Mouse (Mus musculus) kidney, postnatal 0 days (tissue): ENCODE data around the gene Ces4a. TPM values are rescaled to one million over a fixed set of nuclear protein-coding genes. Genes with fewer than 3 reads are reported as not detected.
A peak's percentile ranks its signal among the peaks of the same experiment; 100 is the strongest.

ENCODE experiments used
- ATAC-seq: fragments of 200-750 bp; cut with Nextera tagmentation; replicated peaks from 2 replicates; pipeline ENCODE4 v1.8.0; 2017; ENCODE audit warnings: low read depth, moderate number of reproducible peaks, moderate TSS enrichment, moderate library complexity; ENCODE audit not compliant: low FRiP score
- DNase-seq: peaks from one replicate; pipeline ENCODE4 v3.0.0-alpha.2; 2016; ENCODE audit warnings: low spot score
- H3K27ac ChIP-seq: fragments of 300-500 bp; sonication (generic); 2 replicates; pipeline ENCODE4 v1.5.1; 2014; ENCODE audit warnings: mild to moderate bottlenecking
- H3K27me3 ChIP-seq: fragments of 300-500 bp; sonication (generic); 2 replicates; pipeline ENCODE4 v1.6.1; 2014; ENCODE audit warnings: low read length, mixed read lengths; ENCODE audit not compliant: insufficient read depth
- H3K36me3 ChIP-seq: fragments of 300-500 bp; sonication (generic); 2 replicates; pipeline ENCODE4 v1.6.1; 2014; ENCODE audit warnings: low read length, mixed read lengths; ENCODE audit not compliant: insufficient read depth
- H3K4me1 ChIP-seq: fragments of 300-500 bp; sonication (generic); replicated peaks from 2 replicates; pipeline ENCODE4 v1.6.1; 2014; ENCODE audit warnings: antibody characterized with exemption, low read length, mixed read lengths; ENCODE audit not compliant: insufficient read depth
- H3K4me2 ChIP-seq: fragments of 300-500 bp; sonication (generic); 2 replicates; pipeline ENCODE4 v1.6.1; 2014; ENCODE audit warnings: mild to moderate bottlenecking, low read length, moderate library complexity, mixed read lengths
- H3K4me3 ChIP-seq: fragments of 300-500 bp; sonication (generic); replicated peaks from 2 replicates; pipeline ENCODE4 v1.5.1; 2014; ENCODE audit warnings: low read depth, low read length
- H3K9ac ChIP-seq: fragments of 300-500 bp; sonication (generic); 2 replicates; pipeline ENCODE4 v1.6.1; 2014; ENCODE audit warnings: low read depth, low read length
- H3K9me3 ChIP-seq: fragments of 300-500 bp; sonication (generic); replicated peaks from 2 replicates; pipeline ENCODE4 v1.6.1; 2016; ENCODE audit warnings: low read length, inconsistent platforms, mixed read lengths
- CTCF ChIP-seq: IDR thresholded peaks from 2 replicates; pipeline ENCODE4 v1.5.1; 2016; ENCODE audit warnings: antibody characterized with exemption, low read depth, mild to moderate bottlenecking, moderate library complexity
- WGBS: fragments of 180-500 bp; shearing (Covaris S2); extraction: QIAGEN DNeasy Blood & Tissue Kit; methylation state at CpG from one replicate; pipeline ENCODE4 v1.1.7; 2014; 5-methylcytosine and 5-hydroxymethylcytosine counted together
- polyA plus RNA-seq: library from polyadenylated mRNA; unstranded; fragments of >200 nt; fragmentation: Nextera tagmentation; extraction: Ambion mirVana; gene quantifications from 2 replicates; pipeline ENCODE4 v1.2.1, GENCODE M21; 2015

Gene Ces4a
- polyA plus RNA-seq, 1 experiment from 2014 or later, result not detected

DNA sequence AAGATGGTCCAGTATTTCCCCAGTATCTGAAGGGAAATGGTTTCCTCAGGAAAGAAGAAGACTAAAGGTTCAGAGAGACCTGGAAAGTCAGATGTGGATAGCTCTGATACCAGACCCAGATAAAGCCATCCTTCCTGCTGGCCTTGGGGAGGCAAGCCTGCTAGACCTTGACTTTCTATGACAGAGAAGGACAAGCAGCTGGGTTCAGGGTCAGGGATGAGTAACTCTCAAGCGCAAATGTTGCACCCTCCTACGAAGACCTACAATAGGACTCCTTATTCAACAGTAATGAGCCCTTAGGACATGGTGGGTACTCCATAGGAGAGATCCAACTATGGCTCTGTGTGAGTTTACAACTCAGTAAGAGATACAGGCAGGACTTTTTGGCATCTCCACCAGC is 33.6 kb downstream of the Ces4a start:
- peak; percentile 58; the same call in 1 of the 2 replicates for ATAC-seq
- H3K9me3 ChIP-seq, result no peaks in the 10 kb centered on the region
- H3K4me1 ChIP-seq, result no peaks in the 10 kb centered on the region
- DNase-seq, result peak; percentile 64
- no peak overlapping the region for H3K27ac ChIP-seq
- 54% methylated on average over 2 of the region's 2 CpGs for WGBS
- no peak overlapping the region for H3K4me2 ChIP-seq
- H3K4me3 ChIP-seq, result no peak overlapping the region
- no peak overlapping the region for H3K9ac ChIP-seq
- no peaks in the 10 kb centered on the region for H3K27me3 ChIP-seq
- TF ChIP-seq CTCF, result no peak
- no peaks in the 10 kb centered on the region for H3K36me3 ChIP-seq

DNA sequence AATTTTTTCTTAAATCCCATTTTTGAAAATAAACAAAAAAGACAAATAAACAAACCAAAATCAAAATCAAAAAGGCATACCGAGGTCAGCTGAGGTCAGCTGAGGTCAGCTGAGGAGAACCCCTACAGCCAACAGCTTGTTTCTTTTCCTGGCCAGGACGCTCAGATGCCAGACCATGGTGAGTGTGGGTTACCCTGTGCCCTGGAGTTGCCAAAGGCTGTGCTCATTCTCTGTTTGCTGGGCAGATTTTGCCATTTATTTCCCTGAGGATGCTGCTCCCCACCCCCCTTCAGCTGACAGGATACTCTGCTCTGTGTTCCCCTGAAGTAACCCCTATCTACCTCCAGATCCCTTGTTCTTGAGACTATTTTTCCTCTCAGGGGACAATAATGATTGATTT is 35.5 kb downstream of the Ces4a start:
- 88% methylated on average over 2 of the region's 2 CpGs for WGBS
- TF ChIP-seq CTCF, result no peak

GRCm38 (mm10) chr8:105169582-105169981 is 38.0 kb downstream of the Ces4a start:
- Histone ChIP-seq H3K4me3 (peak overlapping the region; percentile 68; the same call in 1 of the 2 replicates), H3K9ac (no peak overlapping the region), H3K9me3 (no peaks in the 10 kb centered on the region), H3K27me3 (no peaks in the 10 kb centered on the region), H3K27ac (no peak overlapping the region), H3K4me1 (no peaks in the 10 kb centered on the region; the same call in 1 of the 2 replicates), H3K4me2 (peak overlapping the region; percentile 68), H3K36me3 (no peaks in the 10 kb centered on the region)
- ATAC-seq (no peak), DNase-seq (no peak)
- WGBS, result 43% methylated on average over 3 of the region's 3 CpGs
- no peak for TF ChIP-seq CTCF

More for the DNA sequence above, 35.5 kb downstream of the Ces4a start:
- Histone ChIP-seq H3K27ac (no peak overlapping the region), H3K9me3 (no peaks in the 10 kb centered on the region), H3K4me3 (no peak overlapping the region), H3K9ac (no peak overlapping the region), H3K4me1 (no peaks in the 10 kb centered on the region), H3K4me2 (no peak overlapping the region), H3K36me3 (no peaks in the 10 kb centered on the region), H3K27me3 (no peaks in the 10 kb centered on the region)
- no peak for ATAC-seq
- no peak for DNase-seq

GRCm38 (mm10) chr8:105170041-105170380 is 38.4 kb downstream of the Ces4a start:
- Histone ChIP-seq H3K4me2 (peak overlapping the region; percentile 68), H3K4me1 (no peaks in the 10 kb centered on the region; the same call in 1 of the 2 replicates), H3K4me3 (peak overlapping the region; percentile 68), H3K27ac (peak overlapping the region; percentile 99), H3K27me3 (no peaks in the 10 kb centered on the region), H3K9me3 (no peaks in the 10 kb centered on the region), H3K36me3 (no peaks in the 10 kb centered on the region), H3K9ac (peak overlapping the region; percentile 42; the same call in 1 of the 2 replicates)
- no peak for TF ChIP-seq CTCF
- ATAC-seq (no peak; the same call in 1 of the 2 replicates), DNase-seq (no peak)
- 3% methylated on average over 5 of the region's 5 CpGs for WGBS

DNA sequence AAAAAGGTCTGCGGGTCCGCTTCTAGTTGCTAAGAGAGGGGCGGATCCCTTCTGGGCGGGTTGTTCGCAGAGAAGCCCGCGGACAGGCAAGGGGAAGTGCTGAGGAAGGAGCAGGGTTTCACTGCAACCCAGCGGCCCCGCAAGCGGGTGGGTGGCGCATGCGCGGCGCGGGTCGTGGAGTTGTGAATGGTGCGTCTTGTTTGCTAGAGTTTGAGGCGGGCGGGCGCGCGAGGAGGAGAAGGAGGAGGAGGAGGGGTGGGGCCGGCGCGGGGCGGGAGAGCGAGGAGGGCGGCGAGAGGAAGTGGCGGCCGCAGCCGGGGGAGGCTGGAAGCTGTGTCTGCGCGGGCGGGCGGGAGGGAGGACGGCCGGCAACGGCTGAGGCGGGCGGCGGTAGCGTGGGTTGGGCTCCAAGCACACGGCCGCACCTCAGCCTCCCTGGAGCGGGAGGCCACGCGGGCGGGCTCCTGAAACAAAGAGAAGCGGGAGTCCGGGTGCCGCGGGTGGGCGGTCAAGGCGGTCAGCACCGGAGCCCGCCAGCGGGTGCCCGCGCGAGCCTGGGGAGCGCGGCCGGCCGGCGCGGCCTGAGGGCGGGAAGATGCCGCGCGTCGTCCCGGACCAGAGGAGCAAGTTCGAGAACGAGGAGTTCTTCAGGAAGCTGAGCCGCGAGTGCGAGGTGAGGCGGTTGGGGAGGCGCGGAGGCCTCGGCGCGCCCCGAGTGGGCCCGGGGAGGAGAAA is 38.9 kb downstream of the Ces4a start, which contains the start of gene Cbfb:
TSS of gene Cbfb (plus strand) at position 294 of the 735 bp plus-strand sequence.
- Histone ChIP-seq H3K27me3 (no peaks in the 10 kb centered on the region), H3K4me3 (peak within 1 kb of the TSS; percentile 68), H3K36me3 (no peaks in the 10 kb centered on the region), H3K9ac (peak within 1 kb of the TSS; percentile 90), H3K27ac (peak within 1 kb of the TSS; percentile 99), H3K4me1 (no peaks in the 10 kb centered on the region; the same call in 1 of the 2 replicates), H3K9me3 (no peaks in the 10 kb centered on the region), H3K4me2 (peak within 1 kb of the TSS; percentile 68)
- ATAC-seq, result peak; percentile 91
- peak; percentile 98 for DNase-seq
- WGBS, result under 1% methylated on average over 80 of the region's 86 CpGs
- no peak for TF ChIP-seq CTCF

DNA sequence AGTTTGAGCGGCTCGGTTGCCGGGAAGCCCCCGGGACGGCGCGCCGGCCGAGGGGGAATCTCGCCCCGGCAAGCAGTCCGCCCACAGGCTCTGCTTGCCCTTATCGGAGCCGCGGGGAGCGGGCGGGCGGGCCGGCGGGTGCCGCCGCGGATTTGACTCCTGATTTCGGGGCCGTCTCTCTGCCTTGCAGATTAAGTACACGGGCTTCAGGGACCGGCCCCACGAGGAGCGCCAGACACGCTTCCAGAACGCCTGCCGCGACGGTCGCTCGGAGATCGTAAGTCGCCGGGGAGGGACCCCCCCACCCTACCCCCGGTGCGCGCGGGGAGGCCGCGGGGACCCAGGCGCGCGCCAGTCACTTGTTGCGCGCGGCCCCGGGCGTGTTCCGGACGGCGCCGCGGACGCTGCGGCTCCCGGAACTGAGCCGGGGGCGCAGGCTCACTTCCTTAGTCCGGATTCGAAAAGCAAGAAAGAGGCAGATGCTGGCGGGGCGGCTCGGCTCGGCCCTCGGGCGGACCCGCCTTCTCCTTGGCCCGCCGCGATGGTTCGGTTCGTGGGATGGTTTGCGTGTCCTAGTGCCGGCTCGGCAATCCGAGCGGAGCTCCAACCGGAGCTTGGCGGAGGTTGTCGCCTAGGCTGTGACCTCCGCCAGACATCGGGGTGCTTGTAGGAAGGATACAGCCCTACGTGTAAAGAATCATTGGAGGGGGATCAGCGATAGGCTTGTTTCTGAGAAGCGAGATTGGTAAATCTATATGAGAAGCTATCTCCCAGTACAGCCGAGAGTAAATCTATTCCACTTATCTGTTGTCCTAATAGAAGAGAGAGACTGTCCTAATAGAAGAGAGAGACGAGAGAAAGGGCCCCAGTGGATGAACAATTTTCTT is 39.8 kb downstream of the Ces4a start:
- TF ChIP-seq CTCF, result no peak
- Histone ChIP-seq H3K36me3 (no peaks in the 10 kb centered on the region), H3K4me1 (no peaks in the 10 kb centered on the region; the same call in 1 of the 2 replicates), H3K27ac (peak overlapping the region; percentile 99), H3K4me2 (peak overlapping the region; percentile 68), H3K9me3 (no peaks in the 10 kb centered on the region), H3K27me3 (no peaks in the 10 kb centered on the region), H3K4me3 (peak overlapping the region; percentile 68), H3K9ac (peak overlapping the region; percentile 90)
- peak; percentile 80 for DNase-seq
- ATAC-seq, result peak; percentile 49
- WGBS, result under 1% methylated on average over 84 of the region's 92 CpGs
